Mouse (Mus musculus) gastrocnemius, adult 18-20 months (tissue): ENCODE measurements around the gene Srms. TPM values are rescaled to one million over a fixed set of nuclear protein-coding genes. Genes with fewer than 3 reads are reported as not detected.
A peak's percentile ranks its signal among the peaks of the same experiment; 100 is the strongest.

ENCODE experiments used
- DNase-seq: peaks from one replicate; pipeline ENCODE4 v3.0.0; 2021; ENCODE audit warnings: low spot score
- total RNA-seq, 2 experiments: library from RNA; stranded (reverse); gene quantifications; 2 replicates each; pipeline ENCODE4 v1.2.3; 2021

The Srms gene
- total RNA-seq, 2 experiments from 2014 or later, result 0.19 to 0.21 TPM

DNA sequence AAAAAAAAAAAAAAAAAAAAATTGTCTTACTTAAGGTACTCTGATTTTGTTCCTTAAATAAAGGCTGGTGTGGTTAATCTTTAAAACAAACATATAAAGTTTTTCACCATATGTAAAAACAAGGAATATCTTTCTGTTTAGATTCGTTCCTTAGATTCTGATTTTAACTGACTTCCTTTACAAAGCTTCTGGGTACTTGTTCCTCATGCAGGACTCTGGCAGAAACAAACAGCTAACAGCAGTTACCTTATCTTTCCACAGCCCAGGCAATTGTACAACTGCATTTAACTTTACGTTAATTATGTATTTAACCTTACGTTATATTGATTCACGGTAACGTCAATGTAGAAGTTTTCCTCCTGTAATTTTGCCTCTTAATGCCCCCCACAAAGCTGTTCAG is 46.5 kb downstream of the Srms start:
- DNase-seq, result no peak

DNA sequence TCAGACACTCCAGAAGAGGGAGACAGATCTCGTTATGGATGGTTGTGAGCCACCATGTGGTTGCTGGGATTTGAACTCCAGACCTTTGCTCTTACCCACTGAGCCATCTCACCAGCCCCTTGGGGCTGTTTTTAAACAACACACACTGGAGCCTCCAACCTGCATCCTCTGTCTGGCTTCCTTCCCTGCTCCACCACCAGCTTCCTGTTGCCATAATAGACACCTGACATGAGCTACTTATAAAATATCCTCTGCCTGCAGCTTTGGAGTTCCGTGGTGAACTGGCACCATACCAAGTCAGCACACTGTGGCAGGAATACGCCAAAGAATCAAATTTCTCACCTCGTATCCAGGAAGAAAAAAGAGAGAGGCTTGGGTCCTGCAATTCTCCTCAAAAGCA is 52.2 kb downstream of the Srms start:
- no peak for DNase-seq

DNA sequence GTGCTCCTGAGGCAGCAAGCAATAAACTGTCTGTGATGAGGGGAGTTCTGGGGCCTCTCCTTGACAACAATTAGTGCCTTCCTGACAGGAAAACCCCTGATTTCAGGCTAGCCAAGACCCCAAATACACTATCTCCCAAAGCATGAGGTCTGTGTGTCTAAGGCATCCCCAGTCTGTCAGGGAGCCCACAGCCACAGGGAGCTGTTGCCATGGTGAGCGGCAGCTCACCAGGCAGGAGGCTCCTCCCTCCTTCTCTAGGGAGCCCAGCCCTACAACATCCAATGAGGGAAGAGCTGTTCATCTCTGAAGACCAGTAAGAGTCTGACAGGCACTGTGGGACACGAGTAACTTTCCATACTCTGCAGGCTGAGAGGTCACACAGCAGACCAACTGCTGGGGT is 53.2 kb downstream of the Srms start:
- no peak for DNase-seq

DNA sequence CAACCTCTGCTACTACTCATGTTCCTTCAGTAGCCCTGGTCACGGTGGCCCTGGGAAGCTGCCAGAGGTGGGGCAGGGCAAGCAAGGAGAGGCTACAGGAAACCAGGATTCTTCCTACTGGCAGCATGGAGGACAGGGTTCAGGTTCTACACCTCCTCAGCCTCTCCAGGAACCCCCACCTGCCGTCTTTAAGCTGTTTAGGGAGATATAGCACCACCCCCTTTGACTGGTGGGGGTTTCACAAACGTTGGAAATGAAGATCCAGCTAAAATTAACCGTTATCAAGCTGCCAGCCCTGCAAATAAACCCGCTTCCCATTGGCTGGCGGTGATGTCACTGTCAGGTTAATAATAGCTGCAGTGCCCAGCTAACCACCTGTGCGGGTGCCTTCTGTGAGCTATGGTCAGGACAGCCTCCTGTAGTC is 53.9 kb downstream of the Srms start:
- peak; percentile 81 for DNase-seq

DNA sequence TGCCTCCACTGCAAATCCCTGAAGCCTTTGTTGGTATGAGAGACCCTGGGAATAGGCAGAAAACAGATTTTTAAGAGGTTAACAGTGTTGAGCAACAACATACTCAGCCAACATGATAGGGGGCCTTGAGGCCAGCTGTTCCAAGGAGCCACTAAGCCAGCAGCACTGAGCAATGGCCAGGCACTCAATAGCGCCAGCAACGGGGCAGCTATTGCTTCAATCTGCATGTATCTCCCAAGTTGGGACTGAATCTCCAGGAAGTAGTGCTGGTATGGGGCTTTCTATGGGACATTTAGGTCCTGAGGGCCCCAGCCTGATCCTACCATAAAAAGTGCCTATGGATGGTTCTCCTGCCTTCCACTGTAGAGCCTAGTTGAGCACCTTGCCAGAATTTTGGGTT is 54.5 kb downstream of the Srms start:
- DNase-seq, result no peak

DNA sequence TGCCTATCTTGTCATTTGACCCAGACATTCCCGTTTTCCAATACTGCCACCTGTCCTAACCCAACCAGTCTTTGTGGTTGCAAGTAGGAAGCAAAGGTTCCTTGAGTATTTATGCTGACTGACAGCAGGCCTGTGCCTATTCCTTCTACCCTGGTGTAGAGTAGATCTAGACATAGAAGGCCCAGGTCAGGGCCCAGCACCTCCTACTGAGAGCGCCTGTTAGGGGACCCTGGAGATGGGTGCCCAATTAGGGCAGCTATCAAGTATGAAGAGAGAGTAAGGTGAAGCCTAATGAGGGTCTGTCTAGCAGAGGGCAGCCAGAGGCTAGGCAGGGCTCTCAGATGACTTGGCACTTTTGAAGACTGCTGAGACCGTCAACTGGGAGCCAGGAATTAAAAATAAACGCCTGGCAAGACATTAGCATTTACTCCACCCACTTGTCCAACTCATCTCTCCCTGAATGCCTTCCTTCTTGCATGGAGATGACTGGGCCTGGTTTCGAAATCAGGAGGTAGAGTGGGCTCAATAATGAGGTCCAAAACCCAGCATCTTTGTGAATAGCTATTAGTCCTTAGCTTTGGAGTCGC is 55.2 kb downstream of the Srms start:
- DNase-seq, result peak; percentile 69

DNA sequence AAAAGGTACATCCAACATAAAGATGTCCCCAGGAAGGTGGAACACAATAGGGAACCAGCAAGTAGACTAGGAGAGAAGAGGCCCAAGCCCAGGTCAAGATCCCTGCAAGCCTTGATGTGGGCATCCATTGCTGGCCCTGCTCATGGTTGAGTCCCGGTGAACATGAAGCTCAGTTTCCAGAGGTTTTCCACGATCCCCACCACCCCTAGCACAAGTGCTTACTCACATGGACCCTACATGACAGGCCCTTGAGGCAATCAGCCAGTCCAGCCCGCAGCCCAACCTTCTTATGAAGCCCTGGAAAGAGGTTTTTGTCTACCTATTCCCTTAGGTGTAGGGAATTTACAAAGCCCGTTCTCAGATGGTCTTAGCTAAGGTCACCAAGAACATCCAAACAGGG is 55.8 kb downstream of the Srms start:
- DNase-seq, result no peak

DNA sequence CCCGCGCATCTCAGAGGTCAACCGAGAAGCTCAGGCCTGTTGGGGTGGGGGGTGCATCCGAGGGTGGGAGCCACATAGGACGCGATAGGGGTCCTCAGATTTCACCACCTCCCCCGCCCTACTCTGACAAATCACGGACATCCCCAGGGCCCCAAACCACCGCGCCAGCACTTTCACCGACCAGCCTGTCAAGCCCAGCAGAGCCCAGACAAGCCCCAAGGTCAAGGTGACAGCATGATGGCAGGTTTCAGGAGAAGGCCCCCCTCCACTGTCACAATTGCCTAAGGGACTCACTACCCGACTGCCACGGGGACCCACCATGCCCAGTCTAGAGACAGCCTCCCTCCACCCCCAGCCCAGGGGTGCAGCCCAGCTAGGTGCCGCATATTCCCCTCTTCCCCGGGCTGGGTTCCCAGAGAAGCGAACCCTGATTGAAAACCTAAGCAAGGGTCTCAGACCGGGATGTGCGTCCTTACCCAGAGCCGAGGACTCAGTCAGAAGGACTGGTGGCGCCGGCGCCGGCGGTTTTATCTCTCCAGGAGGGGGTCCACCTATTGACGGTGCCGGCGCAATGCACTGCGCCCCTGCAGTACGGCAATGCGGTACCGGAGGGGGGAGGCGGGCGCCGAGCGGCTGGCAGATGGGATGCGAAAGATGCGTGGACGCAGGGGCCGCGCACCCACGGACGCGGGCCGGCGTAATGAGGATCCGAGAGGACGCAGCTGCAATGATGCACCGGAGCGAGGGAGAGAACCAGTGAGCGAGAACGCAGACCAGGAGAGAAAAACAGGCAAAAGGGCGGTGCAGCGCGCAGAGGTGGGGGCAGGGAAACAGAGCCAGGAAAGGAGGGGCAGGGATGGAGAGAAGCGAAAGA is 56.5 kb downstream of the Srms start, which contains the start of gene Eef1a2:
Gene Eef1a2, minus strand, starts transcription at position 767 of the 874 bp plus-strand sequence.
- DNase-seq, result peak; percentile 47

DNA sequence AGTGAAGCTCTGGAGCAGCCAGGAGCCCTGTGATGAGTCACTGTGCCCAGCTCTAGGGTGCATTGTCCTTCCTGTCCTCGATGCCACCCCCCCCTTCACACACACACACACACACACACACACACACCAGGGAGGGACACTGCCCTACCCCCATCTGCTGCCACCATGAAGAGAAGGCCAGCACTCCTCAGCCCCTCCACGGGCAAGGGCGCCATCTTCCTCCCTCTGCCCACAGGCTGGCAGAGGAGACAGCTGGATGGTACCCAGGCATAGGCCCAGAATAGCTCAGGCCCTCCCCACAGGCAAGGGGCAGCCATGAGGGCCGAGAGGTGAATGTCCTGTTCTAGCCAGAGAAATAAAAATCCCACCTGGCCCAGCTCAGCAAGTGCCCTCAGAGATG is 57.2 kb downstream of the Srms start:
- peak; percentile 78 for DNase-seq

Other genes starting within 250 kb of the Srms start
- 10 to 100 TPM; 29.1 to 29.4 TPM for gene Arfgap1, start 246.0 kb downstream of the Srms start, total RNA-seq
- gene Col20a1, start 226.7 kb downstream of the Srms start, total RNA-seq, result 1 to 10 TPM; 1.6 to 1.9 TPM
- gene Chrna4, start 169.6 kb downstream of the Srms start, total RNA-seq, result under 1 TPM in 1 of 2 experiments, not detected in 1; 0.09 TPM
- under 1 TPM in 1 of 2 experiments, not detected in 1; 0.18 TPM for gene Kcnq2, start 77.9 kb downstream of the Srms start, total RNA-seq
- 1,000 to 10,000 TPM; 2,039 to 2,096 TPM for gene Eef1a2, start 56.2 kb downstream of the Srms start, total RNA-seq
- 10 to 100 TPM; 41.7 to 44.5 TPM for gene Ppdpf, start 25.9 kb downstream of the Srms start, total RNA-seq
- not detected for gene Ptk6, start 10.4 kb downstream of the Srms start, total RNA-seq
- gene Fndc11, start 6.8 kb upstream of the Srms start, total RNA-seq, result not detected
- 1 to 10 TPM; 2.6 to 3.1 TPM for gene Helz2, start 28.8 kb upstream of the Srms start, total RNA-seq
- 1 to 10 TPM; 7.2 to 8.7 TPM for gene Gmeb2, start 74.8 kb upstream of the Srms start, total RNA-seq
- not detected for gene Stmn3, start 101.3 kb upstream of the Srms start, total RNA-seq
- 10 to 100 TPM in 1 of 2 experiments, 1 to 10 TPM in 1; 7.3 to 10.8 TPM for gene Rtel1, start 106.6 kb upstream of the Srms start, total RNA-seq
- gene Zgpat, start 151.7 kb upstream of the Srms start, total RNA-seq, result 10 to 100 TPM; 11.7 to 12.4 TPM
- gene Arfrp1, start 152.2 kb upstream of the Srms start, total RNA-seq, result 10 to 100 TPM; 23.0 to 26.5 TPM
- gene Lime1, start 166.9 kb upstream of the Srms start, total RNA-seq, result 1 to 10 TPM; 3.8 to 4.5 TPM
- 1 to 10 TPM; 3.3 to 5.9 TPM for gene Zbtb46, start 246.2 kb upstream of the Srms start, total RNA-seq